Mouse (Mus musculus) induced T-regulatory cell, adult 2 months (primary cell): Measurements from ENCODE around the gene Dnajc27.

Experiments
- DNase-seq: peaks from one replicate; pipeline ENCODE4 v3.0.0-alpha.2; 2012; ENCODE audit warnings: low read depth

Dnajc27 gene

DNA sequence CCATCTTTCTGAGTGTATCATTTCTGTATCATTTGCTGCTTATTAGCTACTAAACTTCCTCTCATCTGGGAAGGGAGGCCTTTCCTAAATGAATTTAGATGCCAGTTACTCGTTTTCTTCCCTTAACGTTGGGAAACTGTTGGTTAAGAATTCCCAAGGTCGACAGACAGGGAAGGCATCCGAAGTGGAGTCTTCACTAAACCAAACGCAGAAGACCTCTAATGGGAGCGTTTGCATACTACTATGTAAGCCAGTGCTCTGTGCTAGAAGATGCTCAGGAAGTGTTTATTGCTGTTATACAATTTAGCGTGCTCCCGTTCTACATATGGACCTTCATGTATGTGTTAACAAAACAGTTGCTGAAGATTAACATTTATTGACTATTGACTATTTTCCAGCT is 1.1 kb downstream of the Dnajc27 start:
- no peak for DNase-seq

DNA sequence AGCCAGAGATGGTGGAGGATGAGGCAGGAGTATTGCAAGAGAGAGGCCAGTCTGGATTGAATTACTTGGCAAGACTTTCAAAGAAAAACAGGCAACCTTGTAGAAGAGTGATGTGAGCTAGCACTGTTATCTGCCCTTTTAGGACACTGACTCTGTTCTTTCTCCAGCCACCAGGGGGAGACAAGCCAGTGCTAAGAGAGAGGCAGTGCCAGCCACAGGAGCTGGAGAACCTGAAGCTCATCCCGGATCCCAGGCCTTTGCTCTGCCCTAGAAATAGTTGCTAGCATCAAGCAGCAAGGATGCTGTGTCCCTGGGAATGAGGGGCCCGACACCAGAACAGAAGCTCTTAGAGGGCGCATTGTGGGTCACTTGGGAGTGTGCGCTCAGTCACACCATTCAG is 25.0 kb downstream of the Dnajc27 start:
- DNase-seq: peak; percentile 72

DNA sequence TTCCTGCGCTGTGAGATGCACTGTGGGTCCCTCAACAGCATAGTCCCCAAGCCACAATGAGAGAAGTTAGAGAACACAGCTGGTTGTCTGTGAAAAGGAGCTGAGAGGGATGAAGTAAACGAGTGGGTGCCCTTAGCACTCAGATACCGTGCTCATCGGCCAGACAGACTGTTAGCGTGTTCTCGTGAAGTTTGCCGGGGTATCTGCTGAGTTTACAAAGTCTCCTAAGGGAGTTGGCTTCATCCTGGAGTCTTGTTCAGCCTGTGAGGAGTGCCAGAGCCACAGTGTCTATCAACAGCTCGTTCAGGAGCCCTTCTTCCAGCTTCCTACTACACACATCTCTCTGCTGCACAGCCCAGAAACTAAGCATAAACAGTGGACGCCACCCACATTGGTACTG is 33.7 kb downstream of the Dnajc27 start:
- no peak for DNase-seq

DNA sequence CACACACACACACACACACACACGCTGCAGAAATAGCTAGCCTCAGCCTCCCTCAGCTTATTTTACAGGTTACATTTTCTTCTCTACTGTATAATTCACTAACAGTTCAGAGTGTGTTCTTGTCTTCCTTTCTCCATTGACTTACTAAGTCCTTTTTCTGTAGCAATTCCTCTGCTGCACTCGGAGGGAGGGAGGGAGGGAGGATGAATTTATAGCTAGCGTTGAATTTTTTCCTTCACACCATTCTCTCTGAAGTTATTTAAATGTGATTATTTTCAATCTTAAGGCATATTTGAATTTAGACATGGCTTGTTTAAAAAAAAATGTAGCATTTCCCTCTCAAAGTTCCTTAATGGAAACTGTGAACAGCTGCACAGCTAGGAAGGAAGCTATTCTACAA is 34.8 kb downstream of the Dnajc27 start:
- no peak for DNase-seq

DNA sequence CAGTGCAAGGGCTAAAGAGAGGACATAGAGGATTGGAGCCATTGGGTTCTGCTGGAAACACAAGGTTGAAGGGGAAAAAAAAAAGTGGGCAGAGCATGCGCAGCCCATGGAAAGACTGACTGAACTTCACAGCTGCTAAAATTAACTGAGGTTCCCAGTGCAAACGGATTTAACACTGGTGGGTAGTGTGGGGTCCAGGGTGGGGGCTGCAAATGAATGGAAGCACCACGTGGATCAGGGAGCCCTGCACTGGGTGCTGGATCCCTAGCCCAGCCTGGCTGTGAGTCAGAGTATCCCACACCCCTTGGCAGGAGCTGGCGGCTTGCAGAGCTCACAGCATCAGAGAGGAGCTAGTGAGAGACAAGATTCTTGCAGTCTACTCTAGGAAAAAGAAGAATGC is 35.2 kb downstream of the Dnajc27 start:
- no peak for DNase-seq

DNA sequence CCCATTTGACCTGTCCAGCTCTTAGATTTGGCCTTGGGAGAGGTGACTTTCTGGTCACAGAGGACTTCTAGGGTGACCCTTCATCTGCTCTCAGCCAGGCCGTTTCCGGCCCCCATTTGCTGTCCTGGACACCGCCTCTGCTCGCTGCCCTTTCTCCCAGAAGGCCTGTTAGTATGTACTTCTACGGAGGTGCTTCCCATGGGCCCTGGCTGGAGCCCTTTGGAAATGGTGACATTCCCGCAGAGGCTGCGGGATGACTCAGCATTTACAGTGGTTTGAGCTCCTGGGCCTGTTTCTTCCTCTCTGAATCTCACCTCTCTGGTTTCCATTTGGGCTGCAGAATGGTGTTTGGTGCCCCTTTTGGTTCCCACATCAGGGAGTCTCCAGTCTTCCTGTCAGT is 45.0 kb downstream of the Dnajc27 start:
- DNase-seq: no peak

DNA sequence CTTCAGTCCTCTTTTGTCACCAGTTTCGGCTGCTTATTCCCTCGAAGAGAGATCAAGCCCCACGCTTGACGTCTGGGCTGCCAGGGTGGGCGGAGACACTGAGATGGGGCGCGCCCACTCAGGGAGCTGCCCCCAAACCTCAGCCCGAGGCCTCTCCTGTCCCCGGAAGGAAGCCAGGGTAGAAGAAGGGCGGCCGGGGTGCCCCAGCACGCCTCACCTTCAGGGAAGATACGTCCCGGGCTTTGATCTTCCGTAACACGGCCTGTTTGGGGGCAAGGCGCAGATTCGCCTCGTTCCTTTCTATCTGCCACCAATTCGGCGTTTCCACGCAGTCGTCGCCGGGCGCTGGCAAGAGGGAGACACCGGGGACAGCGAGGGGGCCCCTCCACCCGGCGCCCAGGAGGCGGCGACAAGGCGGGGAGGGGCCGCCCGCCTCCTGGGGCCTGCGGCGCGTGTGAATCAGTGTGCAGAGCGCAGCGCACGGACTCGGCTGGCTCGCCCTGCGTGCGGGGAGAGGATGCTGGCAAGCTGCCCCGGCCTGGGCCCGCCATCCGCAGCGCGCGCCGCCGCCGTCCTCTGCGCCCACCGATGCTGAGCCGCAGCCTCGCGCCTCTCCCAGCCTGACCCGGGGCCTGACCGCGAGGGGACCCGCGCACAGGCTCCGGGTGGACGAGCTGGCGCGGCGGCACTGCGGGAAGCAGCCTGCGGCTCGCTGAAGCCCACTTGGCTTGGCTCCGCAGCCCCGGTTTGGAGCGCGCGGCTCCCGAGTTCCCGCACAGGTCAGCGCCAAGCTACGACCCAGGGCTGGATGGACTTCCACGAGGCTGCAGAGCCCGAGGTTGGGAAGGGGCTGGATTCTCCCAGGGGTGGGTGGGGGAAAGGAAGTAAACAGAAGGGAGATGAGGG is 50.8 kb downstream of the Dnajc27 start, which contains the start of gene Adcy3:
Adcy3 (plus strand) TSS at position 163 of the 906 bp plus-strand sequence.
- peak; percentile 87 for DNase-seq

DNA sequence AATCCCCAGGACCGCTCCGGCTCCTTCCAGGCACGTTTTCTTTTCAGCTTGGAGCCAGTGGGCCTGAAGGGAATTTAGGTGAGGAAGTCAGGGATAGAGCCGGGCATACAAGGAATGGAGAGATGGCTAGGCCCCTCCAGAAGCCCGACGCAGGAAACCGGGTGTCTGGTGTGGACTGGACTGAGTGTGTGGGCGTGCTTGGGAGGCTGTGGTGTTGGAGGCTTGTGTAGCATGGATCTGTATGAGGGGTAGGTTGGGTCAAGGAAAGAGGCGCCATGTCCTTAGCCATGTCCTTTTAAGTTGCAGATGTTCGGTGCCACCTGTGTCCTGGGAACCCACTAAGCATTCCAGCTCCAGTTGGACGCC is 51.4 kb downstream of the Dnajc27 start:
- DNase-seq: peak; percentile 27

DNA sequence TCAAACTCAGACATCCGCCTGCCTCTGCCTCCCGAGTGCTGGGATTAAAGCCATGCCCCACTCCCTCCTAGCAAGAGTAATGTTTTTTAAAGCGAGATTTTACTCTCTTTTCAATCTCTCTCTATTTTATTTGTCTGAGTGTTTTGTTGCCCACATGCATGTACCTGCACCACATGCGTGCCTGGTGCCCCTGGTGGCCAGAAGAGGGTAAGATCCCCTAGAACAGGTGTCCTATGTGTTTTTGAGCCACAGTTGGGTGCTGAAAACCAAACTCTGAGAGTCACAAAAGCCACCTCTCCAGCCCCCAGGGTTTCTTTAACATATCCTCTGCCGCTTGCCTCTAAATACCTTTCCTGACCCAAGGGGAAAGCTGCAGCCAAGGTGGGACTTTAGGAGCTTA is 60.8 kb downstream of the Dnajc27 start:
- DNase-seq: peak; percentile 20

DNA sequence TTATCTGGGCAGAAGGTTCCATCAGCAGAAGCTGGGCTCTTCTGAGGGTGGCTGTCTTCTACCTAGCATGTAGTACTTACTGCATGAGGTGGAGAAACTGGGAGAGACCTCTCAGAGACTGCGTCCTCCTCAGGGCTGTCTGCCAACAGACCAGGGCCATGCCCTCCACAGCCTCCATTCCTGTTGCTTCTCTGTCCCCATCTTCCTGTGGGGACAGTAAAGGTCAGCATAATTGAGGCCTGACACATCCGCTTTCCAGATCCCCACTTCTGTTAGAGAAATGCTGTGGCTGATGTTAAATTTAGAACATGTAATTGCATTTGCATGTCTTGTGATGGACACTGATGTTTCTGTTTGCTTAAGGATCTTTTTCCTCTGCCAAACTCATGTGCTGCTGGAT is 68.6 kb downstream of the Dnajc27 start:
- no peak for DNase-seq

DNA sequence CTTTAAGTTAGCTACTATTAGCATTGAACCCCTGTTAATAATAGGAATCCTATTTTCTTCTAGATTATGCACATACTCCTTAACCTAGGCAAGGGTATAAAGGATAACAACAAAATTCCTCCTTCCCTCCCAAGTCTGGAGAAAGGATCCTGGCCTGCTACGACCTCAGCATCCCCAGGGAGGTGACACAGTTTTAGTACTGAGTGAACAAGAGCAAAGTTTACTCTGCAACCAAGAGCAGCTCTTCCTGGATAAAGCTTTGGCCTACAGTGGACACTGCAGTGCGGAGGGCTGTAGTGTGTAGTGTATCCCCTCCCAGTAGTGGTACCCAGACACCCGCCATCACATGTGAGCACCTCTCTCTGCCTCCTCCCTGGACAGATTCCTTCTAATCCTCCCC is 69.6 kb downstream of the Dnajc27 start:
- DNase-seq: no peak

DNA sequence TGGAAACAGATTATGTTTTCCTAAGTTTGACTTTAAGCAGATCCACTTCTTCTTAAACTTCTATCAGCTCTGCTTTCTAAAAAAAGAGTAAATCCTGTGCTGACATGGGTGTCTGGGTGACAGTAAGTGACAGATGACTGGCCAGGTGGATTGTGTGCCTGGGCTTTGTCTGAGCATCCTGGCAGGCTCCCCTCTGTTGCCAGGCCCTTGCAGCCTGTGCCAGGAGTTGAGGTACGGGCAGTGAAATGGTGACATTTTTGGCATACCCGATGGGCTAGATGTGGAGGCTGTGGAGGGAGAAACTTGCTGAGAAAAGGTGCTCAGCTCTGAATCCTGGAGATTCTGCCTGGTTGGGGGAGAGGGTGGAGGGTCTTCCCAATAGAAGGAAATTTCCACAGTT is 75.1 kb downstream of the Dnajc27 start:
- DNase-seq: no peak

DNA sequence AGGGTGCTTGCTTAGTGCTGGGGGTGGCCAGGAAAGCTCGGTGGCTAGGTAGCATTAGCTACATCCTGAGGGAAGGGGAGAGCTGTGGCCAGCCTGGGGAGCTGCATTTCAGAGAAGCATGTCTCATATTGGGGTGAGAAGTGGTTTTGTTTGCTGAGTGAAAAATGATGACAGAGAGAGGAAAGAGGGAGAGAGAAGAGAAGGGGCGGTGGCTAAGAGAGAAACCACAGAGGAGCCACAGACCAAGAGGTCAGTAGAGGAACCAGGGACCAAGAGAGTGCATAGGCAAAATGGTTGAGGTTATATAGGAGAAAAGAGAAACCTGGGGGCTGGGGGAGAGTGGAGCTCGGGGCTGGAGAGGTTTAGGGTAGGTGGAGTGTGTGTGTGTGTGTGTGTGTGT is 75.8 kb downstream of the Dnajc27 start:
- no peak for DNase-seq

DNA sequence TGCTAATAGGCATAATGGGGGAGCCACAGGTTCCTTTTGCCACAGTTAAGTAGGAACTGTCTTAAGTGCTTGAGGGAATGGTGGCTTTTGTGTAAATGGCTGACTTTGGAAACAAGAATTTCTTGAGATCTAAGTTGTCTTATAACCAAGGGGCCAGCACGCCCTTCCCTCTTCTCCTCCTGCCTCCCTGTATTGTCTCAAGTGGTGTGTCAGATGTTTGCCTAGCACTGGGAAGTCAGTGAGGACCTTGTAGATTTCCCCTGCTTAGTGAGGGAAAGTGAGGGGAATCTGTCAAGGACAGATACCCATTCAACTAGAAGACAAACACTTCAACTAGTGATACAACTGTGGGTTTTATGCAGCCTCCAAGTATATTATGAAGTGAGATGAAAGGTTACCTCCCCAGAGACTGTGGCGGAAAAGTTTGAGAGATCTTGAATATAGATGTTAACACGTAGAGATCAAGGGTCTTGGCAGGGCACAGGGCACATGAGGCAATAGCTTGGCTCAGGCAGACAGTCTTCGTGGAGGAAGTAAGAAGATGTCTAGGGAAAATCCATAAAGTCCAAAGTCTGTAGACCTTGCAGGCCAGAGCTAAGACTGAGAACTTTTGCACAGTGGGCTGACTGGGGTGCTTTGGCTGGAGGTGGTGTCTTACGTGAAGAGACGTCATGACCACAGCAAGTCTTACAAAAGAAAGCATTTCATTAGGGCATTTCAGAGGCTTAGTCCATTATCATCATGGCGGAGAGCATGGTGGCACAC is 76.7 kb downstream of the Dnajc27 start:
- DNase-seq: no peak
